Mouse (Mus musculus): ENCODE results near the gene Lrr1.
A peak's percentile ranks its signal among the peaks of the same experiment; 100 is the strongest.
"Not testable (repeated sequence)": the region's sequence is repeated elsewhere in the genome, so short reads cannot be mapped to it uniquely, and the experiment has no call there.

The Lrr1 gene

DNA sequence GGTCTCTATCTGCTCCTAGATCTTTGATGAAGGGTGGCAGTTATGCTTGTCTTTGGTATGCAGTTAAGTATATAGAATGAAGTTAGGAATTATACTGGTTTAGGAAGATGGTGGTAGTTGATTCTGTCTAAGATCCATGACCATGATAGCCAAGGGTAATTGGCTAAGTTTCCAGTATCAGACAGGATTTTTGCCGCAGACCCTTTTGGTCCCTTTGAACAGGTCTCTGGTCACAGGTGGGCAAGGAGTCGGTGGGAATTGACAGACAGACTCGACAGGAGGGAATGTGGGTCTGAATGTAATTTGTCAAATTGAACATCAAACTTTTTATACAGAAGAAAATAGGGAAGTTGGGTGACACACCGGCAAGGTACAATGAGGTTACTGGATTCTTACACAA is 5.0 kb upstream of the Lrr1 start:
- DNase-seq (ENCODE audit: inconsistent ontology term): not testable (repeated sequence)

DNA sequence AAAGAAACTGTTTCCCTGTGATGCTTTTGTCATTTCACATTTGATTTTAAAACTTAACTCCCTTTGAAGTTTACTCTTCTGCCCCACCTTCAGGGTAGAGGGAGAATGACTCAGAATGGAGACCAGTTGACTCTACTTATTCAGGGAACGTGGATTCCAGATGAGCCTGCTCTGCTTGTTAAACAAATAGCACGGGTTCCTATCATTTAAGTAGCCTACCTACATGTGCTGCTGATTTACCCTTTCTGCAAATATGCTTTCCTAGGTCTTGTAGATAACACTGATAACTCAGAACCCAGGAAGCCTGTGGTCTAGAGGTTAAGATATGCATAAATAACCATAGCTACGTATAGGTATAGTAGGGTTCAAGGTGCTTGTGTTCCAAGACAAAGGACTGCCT is 3.7 kb upstream of the Lrr1 start:
- no peak for DNase-seq (ENCODE audit: inconsistent ontology term)

DNA sequence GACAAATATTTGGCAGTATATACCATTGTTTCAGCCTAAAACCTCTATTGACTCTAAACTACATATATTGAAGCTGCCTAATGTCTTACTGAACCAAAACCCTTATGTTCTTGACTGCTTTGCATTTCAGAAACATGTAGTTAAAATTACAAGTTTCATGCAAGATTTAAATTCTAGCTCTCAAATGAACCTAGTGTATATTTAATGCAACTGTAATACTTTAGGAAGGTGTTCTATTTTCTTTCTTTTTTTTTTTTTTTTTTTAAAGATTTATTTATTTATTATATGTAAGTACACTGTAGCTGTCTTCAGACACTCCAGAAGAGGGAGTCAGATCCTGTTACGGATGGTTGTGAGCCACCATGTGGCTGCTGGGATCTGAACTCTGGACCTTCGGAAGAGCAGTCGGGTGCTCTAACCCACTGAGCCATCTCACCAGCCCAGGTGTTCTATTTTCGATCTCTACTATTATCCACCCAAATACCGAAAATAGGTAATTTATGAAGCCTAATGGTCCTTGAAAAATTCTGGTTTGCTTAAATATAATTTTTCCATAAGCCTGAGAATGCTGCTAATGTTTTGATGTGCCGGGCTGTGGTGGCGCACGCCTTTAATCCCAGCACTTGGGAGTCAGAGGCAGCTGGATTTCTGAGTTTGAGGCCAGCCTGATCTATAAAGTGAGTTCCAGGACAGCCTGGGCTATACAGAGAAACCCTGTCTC is 1.6 kb upstream of the Lrr1 start:
- DNase-seq (ENCODE audit: inconsistent ontology term): not testable (repeated sequence)

DNA sequence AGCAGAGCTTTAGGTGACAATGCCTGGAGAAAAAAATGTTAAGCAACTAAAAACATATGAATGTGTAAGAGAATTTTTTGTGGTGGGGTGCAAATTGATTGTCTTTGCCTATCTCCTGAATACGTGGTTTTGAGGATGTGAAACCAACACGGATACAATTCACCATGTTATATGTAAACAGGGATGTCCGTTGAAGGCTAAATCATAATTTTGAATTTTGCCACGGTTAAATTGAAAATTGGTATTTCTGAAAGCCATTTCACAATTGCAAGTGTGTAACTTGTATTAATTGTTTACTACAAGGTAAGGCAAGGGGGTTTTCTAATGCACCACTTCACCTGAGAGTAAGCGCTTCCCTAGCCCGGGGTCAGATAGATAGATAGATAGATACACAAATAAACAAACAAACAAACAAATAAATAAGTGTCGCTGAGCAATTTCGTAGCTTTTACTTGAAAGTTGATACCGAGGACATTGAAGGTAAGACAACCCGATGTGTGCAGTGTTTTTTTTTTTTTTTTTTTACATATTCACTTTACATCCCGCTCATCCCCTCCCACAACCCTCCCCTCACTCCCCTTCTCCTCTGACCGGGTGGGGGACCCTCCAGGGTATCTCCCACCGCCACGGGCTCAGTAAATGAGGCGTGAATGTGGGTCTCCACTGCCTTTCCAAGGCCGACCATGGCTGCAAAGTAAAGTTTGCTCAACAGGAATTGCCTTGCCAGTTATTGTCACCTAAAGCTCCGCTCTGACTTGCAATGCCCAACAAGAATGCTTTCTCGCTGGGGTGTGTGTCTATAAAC is 756 bp upstream of the Lrr1 start:
- no peak for DNase-seq (ENCODE audit: inconsistent ontology term)

DNA sequence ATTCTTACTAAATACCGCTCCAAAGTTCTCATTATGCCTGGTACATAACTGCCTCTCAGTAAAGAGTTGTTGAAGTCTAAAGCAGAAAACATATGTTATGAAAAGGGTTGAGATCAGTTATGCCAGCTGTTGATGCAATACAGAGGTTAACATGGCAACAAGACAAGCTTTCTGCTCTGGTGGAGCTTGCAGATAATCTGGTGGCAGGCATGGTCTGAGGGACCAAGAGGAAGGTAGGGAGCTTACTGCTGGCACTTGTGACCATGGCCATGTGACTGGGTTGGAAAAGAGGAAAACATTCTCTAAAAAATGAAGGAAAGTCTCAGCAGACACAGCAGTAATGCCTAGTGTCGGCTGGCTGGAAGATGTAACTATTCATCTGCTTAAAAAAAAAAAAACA is 2.7 kb downstream of the Lrr1 start:
- no peak for DNase-seq (ENCODE audit: inconsistent ontology term)

DNA sequence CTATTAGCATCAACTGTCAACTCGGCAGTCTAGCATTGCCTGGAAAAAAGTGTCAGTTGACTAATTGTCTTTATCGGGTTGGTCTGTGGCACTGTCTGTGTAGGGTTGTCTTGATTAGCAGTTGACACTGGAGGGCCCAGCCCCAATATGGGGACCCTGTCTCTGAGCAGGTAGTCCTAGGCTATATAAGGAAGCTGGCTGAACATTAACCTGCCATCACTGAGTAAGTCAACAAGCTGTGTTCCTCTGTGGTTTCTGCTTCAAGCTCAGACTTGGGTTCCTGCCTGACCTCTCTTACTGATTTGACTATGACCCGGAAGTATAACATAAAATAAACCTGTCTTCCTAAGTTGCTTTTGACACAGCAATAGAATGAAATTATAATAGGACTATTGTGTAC is 7.4 kb downstream of the Lrr1 start:
- no peak for DNase-seq (ENCODE audit: inconsistent ontology term)

DNA sequence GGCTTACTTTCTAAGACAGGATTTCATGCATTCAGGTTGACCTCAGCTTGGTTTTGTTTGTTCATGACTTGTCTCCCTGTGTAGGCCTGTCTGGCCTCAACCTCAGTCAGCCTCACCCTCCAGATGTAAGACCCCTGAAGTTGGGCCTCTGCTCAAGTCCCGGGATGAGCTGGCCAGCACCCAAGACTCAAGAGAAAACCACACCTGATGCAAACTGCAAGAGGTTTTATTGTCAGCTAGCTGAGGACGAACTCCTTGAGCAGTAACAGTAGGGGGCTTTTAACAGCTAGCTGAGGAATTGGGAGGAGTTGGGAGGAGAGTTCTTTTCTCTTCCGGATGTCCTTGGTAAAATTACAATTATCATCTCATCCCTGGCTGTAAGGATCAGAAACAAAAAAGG is 8.9 kb downstream of the Lrr1 start:
- DNase-seq (ENCODE audit: inconsistent ontology term): no peak

DNA sequence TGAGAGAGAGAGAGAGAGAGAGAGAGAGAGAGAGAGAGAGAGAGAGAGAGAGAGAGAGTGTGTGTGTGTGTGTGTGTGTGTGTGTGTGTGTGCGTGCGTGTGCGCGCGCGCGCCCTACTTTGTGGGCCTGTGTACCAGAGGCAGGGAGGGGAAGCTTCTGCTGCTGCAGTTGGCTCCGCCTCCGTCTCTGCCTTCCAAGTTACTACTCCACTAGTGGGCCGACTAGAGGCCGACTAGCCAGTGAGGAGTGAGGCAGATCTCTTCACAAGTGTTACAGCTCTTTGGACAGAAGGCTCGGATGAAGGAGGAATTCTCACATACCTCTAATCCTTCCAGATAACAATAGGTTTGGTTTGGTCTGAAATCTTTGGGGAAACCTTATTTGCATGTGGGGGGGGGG is 10.8 kb downstream of the Lrr1 start:
- no peak for DNase-seq (ENCODE audit: inconsistent ontology term)

DNA sequence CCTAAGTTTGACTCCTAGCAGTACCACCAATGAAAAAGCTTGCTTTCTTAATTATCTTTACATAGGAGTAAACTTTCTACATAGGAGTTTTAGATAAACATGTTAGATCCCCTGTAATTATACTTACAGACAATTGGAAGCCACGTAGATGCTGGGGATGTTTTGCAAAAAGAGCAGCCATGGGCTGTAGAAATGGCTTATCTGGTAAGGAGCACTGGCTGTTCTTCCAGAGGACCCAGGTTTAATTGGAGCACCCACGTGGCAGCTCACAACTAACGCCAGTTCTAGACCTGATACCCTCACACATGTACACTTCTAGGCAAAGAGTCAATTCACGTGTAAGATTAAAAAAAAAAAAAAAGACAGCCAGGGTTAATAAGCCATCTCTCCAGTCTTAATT is 13.2 kb downstream of the Lrr1 start:
- no peak for DNase-seq (ENCODE audit: inconsistent ontology term)

DNA sequence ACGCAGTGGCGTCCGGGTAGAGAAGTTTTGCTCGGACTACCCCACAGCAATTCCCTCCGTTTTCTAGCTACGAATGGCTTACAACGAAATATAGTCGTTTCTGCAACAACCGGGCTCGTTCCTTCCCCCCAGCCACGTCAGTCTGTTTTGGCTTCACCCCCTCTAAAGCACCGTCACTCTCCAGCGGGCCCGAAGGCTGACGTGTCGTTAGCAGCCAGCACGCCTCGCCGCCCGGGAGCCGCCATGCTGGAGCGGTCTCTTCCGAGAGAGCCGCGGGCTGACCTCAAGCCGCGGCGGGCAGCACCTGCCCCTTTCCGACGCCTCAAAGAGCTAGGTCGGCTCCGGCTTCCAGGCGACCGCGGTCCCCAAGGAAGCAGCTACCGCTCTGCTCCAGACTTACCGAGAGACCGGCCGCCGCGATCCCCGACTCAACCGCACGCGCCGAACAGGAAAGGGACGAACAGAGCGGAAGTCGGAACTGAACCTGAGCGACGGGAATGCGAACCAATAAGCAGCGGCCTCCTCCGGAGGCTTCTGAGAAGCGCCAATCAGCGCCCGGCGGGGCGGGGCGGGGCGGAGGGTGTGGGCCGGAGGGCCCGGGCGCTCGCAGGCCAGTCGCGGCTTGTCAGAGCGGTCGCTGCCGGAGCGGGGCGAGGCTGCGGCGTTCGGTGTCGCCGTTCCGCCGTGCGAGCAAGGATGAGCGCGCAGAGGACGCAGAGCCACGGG is 15.1 kb downstream of the Lrr1 start, which contains the start of the genes Rpl36al and Mgat2:
TSS of gene Rpl36al (minus strand) at position 501 of the 726 bp plus-strand sequence.
TSS of gene Mgat2 (plus strand) at position 575 of the 726 bp plus-strand sequence.
- DNase-seq (ENCODE audit: inconsistent ontology term): peak; percentile 99

DNA sequence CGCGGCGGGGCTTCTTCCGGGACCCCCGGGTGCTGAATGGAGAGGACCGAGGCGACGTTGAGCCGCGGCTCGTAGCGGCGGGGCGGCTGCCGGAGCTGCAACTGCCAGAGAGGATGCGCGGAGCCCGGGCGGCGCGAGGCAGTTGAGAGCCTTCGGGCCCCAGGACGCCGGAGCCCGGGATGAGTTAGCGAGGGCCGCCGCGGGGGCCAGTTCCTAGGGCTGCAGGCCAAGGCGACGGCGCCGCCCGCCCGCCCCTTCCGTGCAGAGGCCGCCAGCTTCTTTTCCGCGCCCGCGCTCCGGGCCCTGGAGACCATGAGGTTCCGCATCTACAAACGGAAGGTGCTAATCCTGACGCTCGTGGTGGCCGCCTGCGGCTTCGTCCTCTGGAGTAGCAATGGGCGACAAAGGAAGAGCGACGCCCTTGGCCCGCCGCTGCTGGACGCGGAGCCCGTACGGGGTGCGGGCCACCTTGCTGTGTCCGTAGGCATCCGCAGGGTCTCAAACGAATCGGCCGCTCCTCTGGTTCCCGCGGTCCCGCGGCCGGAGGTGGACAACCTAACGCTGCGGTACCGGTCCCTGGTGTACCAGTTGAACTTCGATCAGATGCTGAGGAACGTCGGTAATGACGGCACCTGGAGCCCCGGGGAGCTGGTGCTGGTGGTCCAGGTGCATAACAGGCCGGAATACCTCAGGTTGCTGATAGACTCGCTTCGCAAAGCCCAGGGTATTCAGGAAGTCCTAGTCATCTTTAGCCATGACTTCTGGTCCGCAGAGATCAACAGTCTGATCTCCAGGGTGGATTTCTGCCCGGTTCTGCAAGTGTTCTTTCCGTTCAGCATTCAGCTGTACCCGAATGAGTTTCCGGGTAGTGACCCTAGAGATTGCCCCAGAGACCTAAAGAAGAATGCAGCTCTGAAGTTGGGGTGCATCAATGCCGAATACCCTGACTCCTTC is 16.0 kb downstream of the Lrr1 start:
- DNase-seq (ENCODE audit: inconsistent ontology term): peak; percentile 67

DNA sequence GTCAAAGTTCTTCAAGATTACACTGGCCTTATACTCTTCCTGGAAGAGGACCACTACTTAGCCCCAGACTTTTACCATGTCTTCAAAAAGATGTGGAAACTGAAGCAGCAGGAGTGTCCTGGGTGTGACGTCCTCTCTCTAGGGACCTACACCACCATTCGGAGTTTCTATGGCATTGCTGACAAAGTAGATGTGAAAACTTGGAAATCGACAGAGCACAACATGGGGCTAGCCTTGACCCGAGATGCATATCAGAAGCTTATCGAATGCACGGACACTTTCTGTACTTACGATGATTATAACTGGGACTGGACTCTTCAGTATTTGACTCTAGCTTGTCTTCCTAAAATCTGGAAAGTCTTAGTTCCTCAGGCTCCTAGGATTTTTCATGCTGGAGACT is 16.8 kb downstream of the Lrr1 start:
- DNase-seq (ENCODE audit: inconsistent ontology term): no peak

DNA sequence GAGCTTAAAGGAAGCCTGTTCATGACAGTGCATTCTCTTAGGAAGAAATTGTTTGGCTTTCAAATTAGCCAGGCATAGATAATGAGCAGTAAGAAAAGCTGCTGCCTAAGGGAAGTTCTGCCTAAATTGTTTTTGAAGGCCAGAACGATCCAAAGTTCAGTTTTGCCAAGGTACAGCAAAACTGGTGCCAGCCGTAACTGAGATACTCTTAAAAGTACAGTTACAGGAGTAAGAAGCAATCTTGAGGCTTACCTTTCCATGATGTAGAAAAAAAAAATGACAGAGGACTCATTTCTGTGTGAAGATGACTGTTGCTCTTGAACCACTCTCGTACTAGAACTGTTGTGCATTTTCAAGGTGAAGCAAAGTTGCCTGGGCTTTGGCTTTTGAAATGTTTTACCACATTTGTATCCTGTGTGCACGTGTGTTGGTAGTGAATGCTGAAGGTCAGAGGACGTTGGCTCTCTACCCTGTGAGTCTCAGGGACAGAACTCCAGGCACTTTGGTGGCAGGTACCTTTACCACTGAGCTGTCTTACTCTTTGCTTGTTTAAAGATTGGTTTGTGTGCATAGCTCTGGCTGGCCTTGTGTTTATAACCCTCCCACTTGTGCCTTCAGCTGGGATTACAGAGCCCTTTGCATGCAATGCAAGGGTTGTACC is 18.3 kb downstream of the Lrr1 start:
- no peak for DNase-seq (ENCODE audit: inconsistent ontology term)

DNA sequence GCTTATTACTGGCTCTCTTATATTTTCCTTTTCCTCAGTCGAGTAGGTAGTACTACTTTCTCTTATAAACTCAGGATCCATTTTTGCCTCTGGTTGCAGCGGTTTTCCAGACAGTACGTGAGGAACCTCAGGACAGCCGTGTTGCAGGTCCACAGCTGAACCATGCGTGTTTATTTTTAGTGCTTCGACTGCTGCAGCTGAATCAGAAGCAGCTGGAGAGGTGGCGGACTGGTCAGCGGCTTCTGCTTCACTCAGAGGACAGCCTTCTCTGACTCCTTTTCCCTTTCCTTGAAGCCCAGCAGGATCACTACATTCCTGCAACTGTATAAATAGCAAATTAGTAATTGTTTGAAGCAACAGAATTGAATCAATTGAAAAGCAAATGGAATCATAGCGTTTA is 21.5 kb downstream of the Lrr1 start:
- no peak for DNase-seq (ENCODE audit: inconsistent ontology term)

DNA sequence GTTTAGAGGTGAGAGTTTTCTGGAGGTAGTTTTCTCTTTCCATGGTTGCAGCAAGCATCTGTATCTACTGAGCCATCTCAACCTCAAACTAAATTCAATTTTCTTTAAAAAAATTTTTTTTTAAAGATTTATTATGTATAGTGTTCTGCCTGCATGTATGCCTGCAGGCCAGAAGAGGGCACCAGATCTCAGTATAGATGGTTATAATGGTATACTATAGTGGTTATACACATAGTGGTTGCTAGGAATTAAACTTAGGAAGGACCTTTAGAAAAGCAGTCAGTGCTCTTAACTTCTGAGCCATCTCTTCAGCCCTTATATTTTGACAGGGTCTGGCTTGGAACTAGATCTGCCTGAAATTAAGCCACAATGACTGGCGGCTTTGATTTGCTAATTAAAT is 21.9 kb downstream of the Lrr1 start:
- no peak for DNase-seq (ENCODE audit: inconsistent ontology term)

DNA sequence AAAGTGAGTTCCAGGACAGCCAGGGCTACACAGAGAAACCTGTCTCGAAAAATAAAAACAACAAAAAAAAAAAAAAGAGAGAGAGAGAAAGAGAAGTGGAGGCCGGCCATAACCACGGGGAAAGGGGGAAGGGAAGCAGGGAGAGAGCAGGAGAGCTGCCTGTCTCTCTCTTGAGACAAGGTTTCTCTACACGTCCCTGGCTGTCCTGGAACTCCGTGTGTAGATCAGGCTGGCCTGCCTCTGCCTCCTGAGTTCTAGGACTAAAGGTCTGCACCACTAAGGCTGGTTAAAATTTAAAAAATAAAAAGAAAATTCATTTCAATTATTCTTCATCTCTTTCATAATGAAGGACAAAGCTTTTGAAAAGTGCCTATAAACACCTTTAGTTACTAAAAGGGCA is 22.8 kb downstream of the Lrr1 start:
- no peak for DNase-seq (ENCODE audit: inconsistent ontology term)

DNA sequence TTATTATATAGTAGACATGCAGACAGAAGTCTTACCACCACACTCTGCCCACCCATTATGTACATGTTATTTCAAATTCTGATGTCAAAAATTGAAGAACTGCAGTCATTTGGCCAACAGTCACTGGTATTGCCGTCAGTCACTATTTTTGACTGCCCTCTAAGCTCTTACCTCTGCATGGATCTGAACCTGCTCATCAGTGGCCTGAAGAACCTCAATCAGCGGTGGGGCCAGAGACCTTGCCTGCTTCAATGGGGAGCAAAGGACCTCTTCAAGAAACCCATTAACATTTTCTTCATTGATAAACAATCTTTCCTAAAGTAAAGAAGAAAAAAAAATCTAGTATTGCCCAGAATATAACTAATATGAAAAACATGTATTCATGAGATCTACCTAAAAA is 24.0 kb downstream of the Lrr1 start:
- DNase-seq (ENCODE audit: inconsistent ontology term): no peak

DNA sequence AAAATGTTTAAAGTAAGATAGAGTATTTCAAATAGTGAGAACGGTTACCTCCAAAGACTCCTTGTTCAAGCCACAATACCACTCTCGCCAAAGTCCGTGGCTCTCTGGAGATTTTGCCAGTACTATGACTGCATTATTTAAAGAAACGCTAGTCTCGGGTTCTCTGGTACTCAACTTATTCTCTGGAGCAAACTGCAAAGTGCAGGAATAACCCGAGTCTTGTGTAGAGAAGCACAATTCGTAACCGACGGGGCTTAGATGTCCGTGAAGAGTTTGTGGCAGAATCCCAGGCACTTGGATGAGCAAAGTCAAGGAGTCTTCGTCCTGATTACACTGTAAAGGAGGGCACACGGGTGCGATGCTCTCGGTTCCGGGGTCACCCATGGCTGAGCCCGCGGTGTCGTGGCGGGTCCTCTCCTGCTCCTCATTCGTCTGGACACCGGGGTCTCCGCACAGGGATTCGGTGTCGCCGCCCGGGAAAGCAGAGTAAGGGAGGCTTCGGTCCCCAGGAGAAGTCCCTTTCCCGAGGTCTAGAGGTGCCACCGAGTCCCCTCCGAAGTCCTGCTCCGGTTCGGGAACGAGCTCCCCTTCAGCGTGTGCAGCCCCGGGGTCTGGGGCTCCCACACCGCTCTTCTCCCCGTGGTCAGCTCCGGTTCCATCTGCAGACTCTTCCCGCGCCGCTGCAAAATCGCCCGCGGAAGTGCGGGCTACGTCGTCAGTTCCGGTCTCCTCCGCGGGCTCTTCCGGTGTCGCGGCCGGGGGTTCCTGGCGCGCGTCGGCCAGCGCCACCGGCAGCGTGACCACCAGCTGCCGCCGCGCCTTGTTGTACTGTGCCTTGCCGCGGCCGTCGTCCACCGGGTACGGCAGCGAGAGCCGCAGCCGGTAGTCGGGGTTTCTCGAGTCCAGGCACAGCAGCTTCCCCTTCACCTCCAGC is 28.1 kb downstream of the Lrr1 start, which contains the start of gene Gm49383:
TSS of gene Gm49383 (minus strand) at position 661 of the 934 bp plus-strand sequence.
- DNase-seq (ENCODE audit: inconsistent ontology term): peak; percentile 84

DNA sequence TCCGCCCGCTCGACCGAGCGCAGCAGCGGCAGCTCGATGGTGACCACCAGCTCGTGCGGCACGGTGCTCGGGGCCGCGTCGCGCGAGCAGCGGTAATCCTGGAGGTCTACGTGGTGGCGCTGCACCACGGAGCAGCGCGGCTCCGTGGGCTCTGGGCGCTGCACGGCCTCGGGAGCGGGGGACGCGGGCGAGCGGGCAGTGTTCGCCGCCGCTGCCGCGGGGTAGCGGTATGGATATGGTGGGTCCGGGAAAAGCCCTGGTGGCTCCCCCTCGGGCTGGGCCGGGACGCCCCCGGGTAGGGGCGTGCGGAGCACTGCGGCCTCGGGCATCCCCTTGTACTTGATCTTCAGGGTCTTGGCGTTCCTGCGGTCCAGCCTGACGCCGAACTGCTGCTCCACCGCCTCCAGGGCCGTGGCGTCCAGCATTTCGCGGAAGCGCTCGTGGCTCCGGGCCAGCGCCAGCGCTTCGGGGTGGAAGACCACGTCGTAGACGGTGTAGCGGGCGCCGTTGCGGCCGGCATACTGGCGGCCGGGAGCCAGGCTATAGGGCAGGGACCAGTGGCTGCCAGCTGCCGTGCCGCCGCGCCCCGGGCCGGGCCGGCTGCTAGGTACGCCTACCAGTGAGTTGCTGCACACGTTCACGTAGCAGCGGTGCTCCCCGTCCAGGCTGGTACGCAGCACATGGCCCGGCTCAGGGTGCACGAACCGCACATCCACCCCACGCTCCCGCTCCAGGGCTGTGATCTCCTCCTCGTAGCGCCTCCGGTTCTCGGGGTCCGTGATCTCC is 29.0 kb downstream of the Lrr1 start:
- peak; percentile 69 for DNase-seq (ENCODE audit: inconsistent ontology term)

Data from Muller cell, postnatal 12 days (primary cell).